Mouse (Mus musculus): ENCODE measurements at regions not wholly inside any gene's neighbourhood (a gene's known extent, or its start where the extent isn't known, plus 50 kb on each side); places are given as distances from the start of the nearest gene placed in this dataset.

DNA sequence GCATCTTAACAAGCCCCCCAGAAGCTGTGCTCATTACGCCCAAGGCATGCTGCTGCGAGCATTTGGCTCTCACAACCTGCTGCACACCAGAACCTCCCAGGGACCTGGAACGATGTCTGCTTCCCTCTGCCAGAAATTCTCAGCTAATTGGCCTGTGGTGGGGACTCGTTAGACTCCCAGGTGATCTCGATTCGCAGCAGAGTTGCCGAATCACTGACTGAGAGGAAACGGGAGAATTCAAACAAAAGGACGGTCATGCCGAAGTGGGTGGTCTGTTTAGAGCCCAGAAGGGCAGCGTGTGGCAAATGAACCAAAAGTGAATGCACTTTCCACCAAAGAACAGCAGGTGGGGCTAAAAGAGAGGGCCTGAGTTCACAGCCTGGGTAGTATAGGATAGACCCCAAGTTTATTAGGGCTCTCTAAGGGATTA, 169.9 kb upstream of the Sfswap start:
- TF ChIP-seq POLR2A (IDR thresholded peaks at IDR 0.05; ENCODE audit: insufficient read depth, low read depth, low read length) (no peak), EP300 (IDR thresholded peaks at IDR 0.05; ENCODE audit: insufficient read depth, low read depth, low read length) (no peak)
